Mouse (Mus musculus): ENCODE results near the gene Erc1.

Gene Erc1

GRCm38 (mm10) chr6:119521931-119522391 is 326.0 kb downstream of the Erc1 start:
- DNase-seq (ENCODE audit: low read depth, low spot score): no peak

- DNase-seq (ENCODE audit: low read depth, low spot score): no peak
Observed at GRCm38 (mm10) chr6:119521482-119521900, 326.5 kb downstream of the Erc1 start.

Data from R1 (cell line).